Mouse (Mus musculus) gastrocnemius, postnatal 14 days (tissue): ENCODE data around the gene Aqp1. TPM values are rescaled to one million over a fixed set of nuclear protein-coding genes. Genes with fewer than 3 reads are reported as not detected.
A peak's percentile ranks its signal among the peaks of the same experiment; 100 is the strongest.

Experiments
- DNase-seq: peaks from one replicate; pipeline ENCODE4 v3.0.0; 2021; ENCODE audit warnings: mixed read lengths
- intact Hi-C: fragments of 180-260 bp; cut with DNase I; formaldehyde crosslinking; loops from one replicate; pipeline ENCODE4 v1.15.1; 2025; ENCODE audit warnings: low total_unique reads
- long read RNA-seq, 2 experiments: library from polyadenylated mRNA; stranded (forward); transcript quantifications; one replicate each; pipeline ENCODE4 v2.0.0; 2021
- total RNA-seq, 2 experiments: library from RNA; stranded (reverse); gene quantifications; 2 replicates each; pipeline ENCODE4 v1.2.3; 2021

Aqp1 gene
- total RNA-seq: 100 to 1,000 TPM; 175 to 307 TPM
- long read RNA-seq, experiment 1, transcript Aqp1-201 (4 exons, 2,627 nt): major isoform, 60 of 94 reads
- long read RNA-seq, experiment 1, partial matches to known transcripts: 33 of 94 reads
- long read RNA-seq, experiment 1, other reads (novel, unspliced or antisense): 1 of 94 reads
- long read RNA-seq, experiment 2, transcript Aqp1-201 (4 exons, 2,627 nt): major isoform, 78 of 110 reads
- long read RNA-seq, experiment 2, partial matches to known transcripts: 3 of 110 reads
- long read RNA-seq, experiment 2, other reads (novel, unspliced or antisense): 29 of 110 reads

GRCm38 (mm10) chr6:55335989-55336514 is at the start of gene Aqp1:
TSS of gene Aqp1 (plus strand) at chr6:55336432.
- DNase-seq: peak; percentile 69
- intact Hi-C loops: no loop called here

- intact Hi-C loops: no loop called here
- DNase-seq: no peak
Measured at GRCm38 (mm10) chr6:55288007-55288602, 48.1 kb upstream of the Aqp1 start.

- intact Hi-C loops: no loop called here
- DNase-seq: peak; percentile 40
Measured at GRCm38 (mm10) chr6:55294549-55295131, 41.6 kb upstream of the Aqp1 start.

GRCm38 (mm10) chr6:55295325-55295724 is 40.9 kb upstream of the Aqp1 start:
- intact Hi-C loops: no loop called here
- no peak for DNase-seq

- DNase-seq: no peak
- intact Hi-C loops: no loop called here
Measured at GRCm38 (mm10) chr6:55299482-55299881, 36.8 kb upstream of the Aqp1 start.

- DNase-seq: no peak
- intact Hi-C loops: no loop called here
Measured at GRCm38 (mm10) chr6:55299917-55300316, 36.3 kb upstream of the Aqp1 start.

- DNase-seq: no peak
- intact Hi-C loops: no loop called here
Measured at GRCm38 (mm10) chr6:55300704-55301103, 35.5 kb upstream of the Aqp1 start.

GRCm38 (mm10) chr6:55310179-55310578 is 26.1 kb upstream of the Aqp1 start:
- no peak for DNase-seq
- intact Hi-C loops: no loop called here

- no peak for DNase-seq
- intact Hi-C loops: no loop called here
Measured at GRCm38 (mm10) chr6:55311962-55312361, 24.3 kb upstream of the Aqp1 start.

- intact Hi-C loops: no loop called here
- no peak for DNase-seq
Measured at GRCm38 (mm10) chr6:55313893-55314292, 22.3 kb upstream of the Aqp1 start.

GRCm38 (mm10) chr6:55314628-55315027 is 21.6 kb upstream of the Aqp1 start:
- intact Hi-C loops: no loop called here
- peak; percentile 38 for DNase-seq

GRCm38 (mm10) chr6:55318597-55318996 is 17.6 kb upstream of the Aqp1 start:
- intact Hi-C loops: no loop called here

GRCm38 (mm10) chr6:55319585-55320551 is 16.4 kb upstream of the Aqp1 start:
- intact Hi-C loops: no loop called here
- no peak for DNase-seq

More at GRCm38 (mm10) chr6:55318597-55318996, 17.6 kb upstream of the Aqp1 start:
- no peak for DNase-seq

- DNase-seq: no peak
- intact Hi-C loops: no loop called here
Measured at GRCm38 (mm10) chr6:55320894-55321293, 15.3 kb upstream of the Aqp1 start.

GRCm38 (mm10) chr6:55321518-55321917 is 14.7 kb upstream of the Aqp1 start:
- no peak for DNase-seq
- intact Hi-C loops: no loop called here

GRCm38 (mm10) chr6:55322980-55323379 is 13.3 kb upstream of the Aqp1 start:
- DNase-seq: no peak
- intact Hi-C loops: no loop called here

- DNase-seq: no peak
- intact Hi-C loops: no loop called here
Measured at GRCm38 (mm10) chr6:55323908-55324634, 12.2 kb upstream of the Aqp1 start.

- intact Hi-C loops: no loop called here
- no peak for DNase-seq
Measured at GRCm38 (mm10) chr6:55324785-55325184, 11.4 kb upstream of the Aqp1 start.

GRCm38 (mm10) chr6:55326299-55326698 is 9.9 kb upstream of the Aqp1 start:
- no peak for DNase-seq
- intact Hi-C loops: no loop called here
